Mouse (Mus musculus): ENCODE measurements at regions not wholly inside any gene's neighbourhood (a gene's known extent, or its start where the extent isn't known, plus 50 kb on each side); places are given as distances from the start of the nearest gene placed in this dataset.

DNA sequence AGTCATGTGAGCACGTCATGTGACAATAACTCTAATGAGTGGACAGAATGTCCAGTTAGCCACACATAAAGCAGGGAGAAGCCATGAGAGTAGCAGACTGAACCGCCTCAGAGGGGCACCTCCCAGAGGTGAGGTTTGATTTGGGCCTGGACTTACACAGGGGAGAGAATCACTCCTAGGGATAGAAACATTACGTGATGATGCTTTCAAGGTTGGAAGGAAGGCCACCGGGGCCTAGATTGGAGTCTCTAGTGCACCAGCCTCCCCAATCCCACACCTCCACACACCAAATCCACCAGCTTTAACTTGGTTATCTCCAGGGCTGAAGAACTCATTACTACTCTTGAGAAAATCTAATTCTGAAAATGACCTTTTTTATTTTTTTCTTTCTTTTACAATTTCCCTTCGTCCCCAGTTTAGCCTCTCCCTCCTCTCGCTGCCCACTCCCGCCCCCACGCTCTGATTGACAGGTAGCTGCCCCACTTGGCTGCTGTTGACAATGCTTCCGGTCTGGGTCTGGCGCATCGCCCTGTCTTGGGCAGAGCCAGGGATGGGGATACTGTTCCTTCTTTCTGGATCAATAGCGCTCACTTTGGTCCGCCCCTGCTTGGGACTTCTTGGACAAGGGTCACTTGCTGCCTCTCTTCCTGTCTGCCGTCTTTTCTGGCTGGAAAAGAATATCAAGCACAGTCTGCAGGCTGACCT is 87.8 kb upstream of the Mvb12b start:
- Histone ChIP-seq H3K4me2 (replicated peaks; ENCODE audit: low read depth, low read length) (no peak overlapping the region), H3K9me3 (ENCODE audit: control insufficient read depth, low read depth, low read length) (no peaks in the 10 kb centered on the region), H3K27me3 (ENCODE audit: control insufficient read depth, insufficient read depth, low read length) (no peaks in the 10 kb centered on the region), H3K4me3 (ENCODE audit: low read depth, low read length) (no peak overlapping the region), H3K9ac (replicated peaks; ENCODE audit: low read depth, low read length) (no peak overlapping the region), H3K4me1 (ENCODE audit: control insufficient read depth, insufficient read depth, low read length) (no peaks in the 10 kb centered on the region), H3K27ac (ENCODE audit: low read length) (no peak overlapping the region), H3K36me3 (ENCODE audit: control insufficient read depth, insufficient read depth, low read length) (no peaks in the 10 kb centered on the region)
- 85% methylated on average over 14 of the region's 14 CpGs for WGBS
- ATAC-seq (ENCODE audit: insufficient number of reproducible peaks, insufficient read depth, low FRiP score, low read depth) = no peak

DNA sequence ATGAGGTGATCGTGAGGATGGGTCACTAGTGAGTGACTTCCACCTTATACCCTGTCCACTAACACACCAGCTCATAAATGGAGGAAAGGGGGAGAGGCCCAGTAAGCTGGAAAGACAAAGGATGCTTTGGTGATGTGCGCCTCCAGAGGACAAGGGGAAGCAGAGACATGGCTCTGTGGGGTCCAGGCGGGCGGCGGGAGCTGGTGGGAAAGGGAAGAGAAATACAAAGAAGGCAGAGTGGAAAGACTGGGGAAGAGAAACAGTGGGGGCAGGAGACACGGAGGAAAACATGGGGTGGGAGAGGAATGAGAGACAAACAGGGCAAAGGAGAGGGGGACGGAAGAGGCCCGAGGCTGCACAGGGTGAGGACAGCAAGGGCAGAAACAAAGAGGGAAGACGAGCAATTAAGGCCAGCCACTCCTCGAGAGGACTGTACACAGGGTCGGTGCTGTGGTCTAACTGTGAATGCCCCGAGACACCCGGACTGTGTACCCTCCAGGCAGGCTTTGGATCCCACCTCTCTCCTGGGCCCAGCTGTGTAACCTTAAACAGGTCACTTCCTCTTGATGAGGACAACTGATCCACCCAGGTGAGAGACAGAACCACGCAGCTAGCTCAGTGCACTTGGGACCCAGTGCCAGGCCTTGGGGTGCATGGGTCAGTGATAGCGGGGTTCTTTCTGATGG is 87.1 kb upstream of the Mvb12b start:
- H3K4me3 ChIP-seq (ENCODE audit: low read depth, low read length) = no peak overlapping the region
- 78% methylated on average over 15 of the region's 15 CpGs for WGBS
- ATAC-seq (ENCODE audit: insufficient number of reproducible peaks, insufficient read depth, low FRiP score, low read depth) = no peak
- H3K9me3 ChIP-seq (ENCODE audit: control insufficient read depth, low read depth, low read length) = no peaks in the 10 kb centered on the region
- H3K27me3 ChIP-seq (ENCODE audit: control insufficient read depth, insufficient read depth, low read length) = no peaks in the 10 kb centered on the region
- no peak overlapping the region for H3K9ac ChIP-seq (replicated peaks; ENCODE audit: low read depth, low read length)
- no peaks in the 10 kb centered on the region for H3K4me1 ChIP-seq (ENCODE audit: control insufficient read depth, insufficient read depth, low read length)
- no peaks in the 10 kb centered on the region for H3K36me3 ChIP-seq (ENCODE audit: control insufficient read depth, insufficient read depth, low read length)
- no peak overlapping the region for H3K27ac ChIP-seq (ENCODE audit: low read length)
- no peak overlapping the region for H3K4me2 ChIP-seq (replicated peaks; ENCODE audit: low read depth, low read length)

GRCm38 (mm10) chr2:33974031-33974430 is 86.3 kb upstream of the Mvb12b start:
- Histone ChIP-seq H3K4me2 (replicated peaks; ENCODE audit: low read depth, low read length) (no peak overlapping the region), H3K27me3 (ENCODE audit: control insufficient read depth, insufficient read depth, low read length) (no peaks in the 10 kb centered on the region), H3K4me3 (ENCODE audit: low read depth, low read length) (no peak overlapping the region), H3K9ac (replicated peaks; ENCODE audit: low read depth, low read length) (no peak overlapping the region), H3K36me3 (ENCODE audit: control insufficient read depth, insufficient read depth, low read length) (no peaks in the 10 kb centered on the region), H3K9me3 (ENCODE audit: control insufficient read depth, low read depth, low read length) (no peaks in the 10 kb centered on the region), H3K4me1 (ENCODE audit: control insufficient read depth, insufficient read depth, low read length) (no peaks in the 10 kb centered on the region), H3K27ac (ENCODE audit: low read length) (no peak overlapping the region)
- ATAC-seq (ENCODE audit: insufficient number of reproducible peaks, insufficient read depth, low FRiP score, low read depth) = no peak
- 90% methylated on average over 3 of the region's 3 CpGs for WGBS

GRCm38 (mm10) chr2:33973213-33973834 is 85.6 kb upstream of the Mvb12b start:
- Histone ChIP-seq H3K27me3 (ENCODE audit: control insufficient read depth, insufficient read depth, low read length) (no peaks in the 10 kb centered on the region), H3K4me3 (ENCODE audit: low read depth, low read length) (no peak overlapping the region), H3K9me3 (ENCODE audit: control insufficient read depth, low read depth, low read length) (no peaks in the 10 kb centered on the region), H3K9ac (replicated peaks; ENCODE audit: low read depth, low read length) (no peak overlapping the region), H3K27ac (ENCODE audit: low read length) (no peak overlapping the region), H3K4me2 (replicated peaks; ENCODE audit: low read depth, low read length) (no peak overlapping the region), H3K4me1 (ENCODE audit: control insufficient read depth, insufficient read depth, low read length) (no peaks in the 10 kb centered on the region), H3K36me3 (ENCODE audit: control insufficient read depth, insufficient read depth, low read length) (no peaks in the 10 kb centered on the region)
- ATAC-seq (ENCODE audit: insufficient number of reproducible peaks, insufficient read depth, low FRiP score, low read depth) = peak; percentile 50; the same call in 1 of the 2 replicates
- WGBS = 69% methylated on average over 4 of the region's 4 CpGs

DNA sequence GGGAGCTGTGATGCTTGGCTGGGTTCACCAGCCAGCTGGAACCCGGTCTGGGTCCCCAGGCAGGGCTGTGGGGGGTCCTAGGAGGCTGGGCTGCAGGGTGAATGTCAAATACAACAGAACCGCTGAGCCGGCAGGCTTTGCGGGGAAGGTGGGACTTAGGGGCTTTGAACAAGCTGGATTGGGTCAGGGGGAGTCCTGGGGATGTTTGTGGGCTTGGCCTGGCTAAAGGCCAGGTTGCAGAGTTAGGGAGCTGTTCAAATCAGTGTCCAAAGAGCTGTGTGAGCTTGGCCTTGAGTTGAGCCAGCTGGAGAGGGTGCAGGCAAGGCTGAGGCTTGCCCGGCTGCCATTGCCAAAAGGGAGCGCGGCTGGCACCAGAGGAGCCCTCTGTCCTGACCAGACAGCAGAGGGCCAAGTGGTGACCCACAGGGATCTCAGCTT is 79.3 kb upstream of the Mvb12b start:
- Histone ChIP-seq H3K4me2 (replicated peaks; ENCODE audit: low read depth, low read length) (peak overlapping the region; percentile 41), H3K9me3 (ENCODE audit: control insufficient read depth, low read depth, low read length) (no peaks in the 10 kb centered on the region), H3K9ac (replicated peaks; ENCODE audit: low read depth, low read length) (no peak overlapping the region), H3K4me1 (ENCODE audit: control insufficient read depth, insufficient read depth, low read length) (peaks cover 4% of the 10 kb centered on the region; the same call in 1 of the 2 replicates), H3K36me3 (ENCODE audit: control insufficient read depth, insufficient read depth, low read length) (no peaks in the 10 kb centered on the region), H3K27me3 (ENCODE audit: control insufficient read depth, insufficient read depth, low read length) (no peaks in the 10 kb centered on the region), H3K4me3 (ENCODE audit: low read depth, low read length) (peak overlapping the region; percentile 13), H3K27ac (ENCODE audit: low read length) (no peak overlapping the region)
- peak; percentile 62; the same call in 1 of the 2 replicates for ATAC-seq (ENCODE audit: insufficient number of reproducible peaks, insufficient read depth, low FRiP score, low read depth)
- WGBS = 29% methylated on average over 7 of the region's 7 CpGs

DNA sequence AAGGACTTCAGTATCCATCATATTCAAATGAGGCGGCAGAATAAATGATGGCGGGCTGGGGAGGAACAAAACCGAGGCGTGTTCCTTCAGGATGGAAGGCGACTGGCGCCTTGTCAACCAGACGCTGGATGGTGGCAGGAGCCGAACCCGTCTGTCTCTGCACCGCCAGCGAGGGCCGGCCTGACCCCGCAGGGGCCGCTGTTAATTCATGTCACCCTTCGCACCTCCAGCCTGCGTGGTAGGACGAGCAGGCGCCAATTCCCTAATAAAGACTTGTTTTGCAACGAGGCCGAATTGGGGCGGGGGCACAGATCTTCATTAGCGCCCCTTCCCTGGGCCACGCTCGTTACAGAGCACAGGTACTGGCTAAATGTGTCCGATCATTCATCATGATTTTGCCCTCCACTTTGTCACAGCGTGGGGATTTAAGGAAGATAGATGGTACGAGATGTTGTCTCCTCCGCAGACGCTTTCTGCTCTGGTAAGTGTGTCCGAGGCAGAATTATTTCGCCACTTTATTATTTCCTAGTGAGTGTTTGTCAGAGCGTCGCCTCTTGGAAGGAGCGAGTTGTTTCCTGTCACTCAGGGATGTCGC is 78.7 kb upstream of the Mvb12b start:
- Histone ChIP-seq H3K36me3 (ENCODE audit: control insufficient read depth, insufficient read depth, low read length) (no peaks in the 10 kb centered on the region), H3K4me2 (replicated peaks; ENCODE audit: low read depth, low read length) (peak overlapping the region; percentile 41), H3K9ac (replicated peaks; ENCODE audit: low read depth, low read length) (no peak overlapping the region), H3K27me3 (ENCODE audit: control insufficient read depth, insufficient read depth, low read length) (no peaks in the 10 kb centered on the region), H3K27ac (ENCODE audit: low read length) (no peak overlapping the region), H3K9me3 (ENCODE audit: control insufficient read depth, low read depth, low read length) (no peaks in the 10 kb centered on the region), H3K4me1 (ENCODE audit: control insufficient read depth, insufficient read depth, low read length) (peaks cover 4% of the 10 kb centered on the region; the same call in 1 of the 2 replicates), H3K4me3 (ENCODE audit: low read depth, low read length) (peak overlapping the region; percentile 13)
- no peak; the same call in 1 of the 2 replicates for ATAC-seq (ENCODE audit: insufficient number of reproducible peaks, insufficient read depth, low FRiP score, low read depth)
- 13% methylated on average over 35 of the region's 35 CpGs for WGBS

DNA sequence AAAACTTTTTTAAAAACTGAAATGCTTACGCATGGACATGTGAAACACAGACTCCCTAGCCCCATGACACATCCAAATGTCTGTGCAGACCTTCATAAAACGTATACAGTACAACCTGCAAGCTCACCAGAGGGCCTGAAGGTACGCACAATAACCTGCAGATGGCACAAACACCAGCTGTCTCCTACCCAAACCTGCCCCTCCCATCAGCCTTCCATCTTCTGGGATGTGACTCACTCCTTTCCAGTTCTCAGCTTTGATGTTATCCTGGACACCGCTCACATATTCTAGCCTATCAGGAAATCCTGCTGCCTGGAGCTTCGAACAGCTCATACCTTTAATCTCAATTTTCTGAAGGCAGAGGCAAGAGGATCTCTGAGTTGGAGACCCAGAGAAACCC is 76.3 kb upstream of the Mvb12b start:
- Histone ChIP-seq H3K4me3 (ENCODE audit: low read depth, low read length) (no peak overlapping the region), H3K36me3 (ENCODE audit: control insufficient read depth, insufficient read depth, low read length) (no peaks in the 10 kb centered on the region), H3K9ac (replicated peaks; ENCODE audit: low read depth, low read length) (no peak overlapping the region), H3K9me3 (ENCODE audit: control insufficient read depth, low read depth, low read length) (no peaks in the 10 kb centered on the region), H3K4me1 (ENCODE audit: control insufficient read depth, insufficient read depth, low read length) (peaks cover 4% of the 10 kb centered on the region; the same call in 1 of the 2 replicates), H3K27ac (ENCODE audit: low read length) (no peak overlapping the region), H3K4me2 (replicated peaks; ENCODE audit: low read depth, low read length) (no peak overlapping the region), H3K27me3 (ENCODE audit: control insufficient read depth, insufficient read depth, low read length) (no peaks in the 10 kb centered on the region)
- WGBS = 88% methylated on average over 5 of the region's 5 CpGs
- no peak for ATAC-seq (ENCODE audit: insufficient number of reproducible peaks, insufficient read depth, low FRiP score, low read depth)

DNA sequence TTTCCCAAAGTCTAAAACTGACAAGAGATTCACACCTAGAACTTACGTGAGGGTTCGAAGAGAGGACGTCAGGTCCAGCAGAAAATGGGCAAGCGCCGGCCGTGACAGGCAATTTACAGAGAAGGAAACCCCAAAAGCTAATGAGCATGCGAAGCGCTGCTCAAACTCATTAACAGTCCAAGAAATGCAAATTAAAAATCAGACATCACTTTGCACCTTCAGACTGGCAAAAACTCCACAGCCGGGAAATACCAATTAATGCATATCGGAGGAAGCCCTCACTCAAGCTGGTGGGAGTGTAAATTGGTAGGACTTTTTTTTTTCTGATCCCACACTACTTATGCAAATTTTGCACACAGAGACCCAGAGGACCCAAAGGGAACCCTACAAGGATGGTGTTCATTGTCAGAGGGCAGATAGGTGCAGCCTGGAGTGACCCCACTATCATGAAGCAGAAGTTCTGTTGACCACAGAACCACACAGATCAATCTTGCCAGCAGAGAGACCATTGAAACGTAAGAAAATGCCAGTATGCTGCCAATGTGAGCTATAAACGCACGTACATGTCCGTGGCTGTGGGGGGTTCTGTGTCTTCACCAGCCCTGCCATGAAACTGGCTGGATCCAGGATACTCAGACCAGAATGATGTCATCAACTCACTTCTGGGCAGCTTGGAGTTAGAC is 74.8 kb upstream of the Mvb12b start:
- 86% methylated on average over 14 of the region's 14 CpGs for WGBS
- H3K9me3 ChIP-seq (ENCODE audit: control insufficient read depth, low read depth, low read length) = no peaks in the 10 kb centered on the region
- H3K27me3 ChIP-seq (ENCODE audit: control insufficient read depth, insufficient read depth, low read length) = no peaks in the 10 kb centered on the region

More for the DNA sequence above, 74.8 kb upstream of the Mvb12b start:
- Histone ChIP-seq H3K36me3 (ENCODE audit: control insufficient read depth, insufficient read depth, low read length) (no peaks in the 10 kb centered on the region), H3K27ac (ENCODE audit: low read length) (no peak overlapping the region), H3K9ac (replicated peaks; ENCODE audit: low read depth, low read length) (no peak overlapping the region), H3K4me3 (ENCODE audit: low read depth, low read length) (no peak overlapping the region), H3K4me2 (replicated peaks; ENCODE audit: low read depth, low read length) (no peak overlapping the region), H3K4me1 (ENCODE audit: control insufficient read depth, insufficient read depth, low read length) (peaks cover 4% of the 10 kb centered on the region; the same call in 1 of the 2 replicates)
- ATAC-seq (ENCODE audit: insufficient number of reproducible peaks, insufficient read depth, low FRiP score, low read depth) = no peak
